Mouse (Mus musculus) heart, embryonic 13.5 days (tissue): ENCODE measurements at regions not wholly inside any gene's neighbourhood (a gene's known extent, or its start where the extent isn't known, plus 50 kb on each side); places are given as distances from the start of the nearest gene placed in this dataset.
"Not testable (repeated sequence)": the region's sequence is repeated elsewhere in the genome, so short reads cannot be mapped to it uniquely, and the experiment has no call there.

Experiments
- ATAC-seq: fragments of 200-750 bp; cut with Nextera tagmentation; 2 replicates; pipeline ENCODE4 v1.8.0; 2017; ENCODE audit warnings: moderate TSS enrichment; ENCODE audit not compliant: insufficient number of reproducible peaks, low FRiP score, low TSS enrichment; ENCODE audit errors: extremely low read depth
- H3K27ac ChIP-seq: fragments of 300-500 bp; sonication (generic); replicated peaks from 2 replicates; pipeline ENCODE4 v1.5.1; 2015; ENCODE audit warnings: moderate library complexity, mild to moderate bottlenecking, inconsistent platforms
- H3K27me3 ChIP-seq: fragments of 300-500 bp; sonication (generic); replicated peaks from 2 replicates; pipeline ENCODE4 v1.6.1; 2015; ENCODE audit warnings: mild to moderate bottlenecking, inconsistent platforms
- H3K36me3 ChIP-seq: fragments of 300-500 bp; sonication (generic); 2 replicates; pipeline ENCODE4 v1.6.1; 2015; ENCODE audit warnings: mild to moderate bottlenecking, inconsistent platforms
- H3K4me1 ChIP-seq: fragments of 300-500 bp; sonication (generic); 2 replicates; pipeline ENCODE4 v1.6.1; 2015; ENCODE audit warnings: inconsistent platforms
- H3K4me2 ChIP-seq: fragments of 300-500 bp; sonication (generic); 2 replicates; pipeline ENCODE4 v1.6.1; 2015; ENCODE audit warnings: inconsistent platforms, mild to moderate bottlenecking, moderate library complexity
- H3K4me3 ChIP-seq: fragments of 300-500 bp; sonication (generic); 2 replicates; pipeline ENCODE4 v1.5.1; 2015; ENCODE audit warnings: moderate library complexity, mild to moderate bottlenecking, inconsistent platforms
- H3K9ac ChIP-seq: fragments of 300-500 bp; sonication (generic); 2 replicates; pipeline ENCODE4 v1.6.1; 2015; ENCODE audit warnings: inconsistent platforms, mild to moderate bottlenecking, moderate library complexity
- H3K9me3 ChIP-seq: fragments of 300-500 bp; sonication (generic); 2 replicates; pipeline ENCODE4 v1.6.1; 2016; ENCODE audit warnings: inconsistent platforms
- WGBS: fragments of 180-500 bp; shearing (Covaris S2); methylation state at CpG from one replicate; pipeline ENCODE4 v1.1.7; 2015; ENCODE audit warnings: mixed read lengths; 5-methylcytosine and 5-hydroxymethylcytosine counted together

- Histone ChIP-seq H3K4me2 (no peak overlapping the region), H3K9me3 (no peaks in the 10 kb centered on the region), H3K27ac (no peak overlapping the region), H3K4me3 (no peak overlapping the region), H3K4me1 (peaks cover 28% of the 10 kb centered on the region), H3K27me3 (no peaks in the 10 kb centered on the region), H3K36me3 (no peaks in the 10 kb centered on the region), H3K9ac (no peak overlapping the region)
- no peak for ATAC-seq
- WGBS = 77% methylated on average over 1 of the region's 1 CpGs
Observed at GRCm38 (mm10) chr1:165014328-165014727, 79.0 kb upstream of the Xcl1 start.

DNA sequence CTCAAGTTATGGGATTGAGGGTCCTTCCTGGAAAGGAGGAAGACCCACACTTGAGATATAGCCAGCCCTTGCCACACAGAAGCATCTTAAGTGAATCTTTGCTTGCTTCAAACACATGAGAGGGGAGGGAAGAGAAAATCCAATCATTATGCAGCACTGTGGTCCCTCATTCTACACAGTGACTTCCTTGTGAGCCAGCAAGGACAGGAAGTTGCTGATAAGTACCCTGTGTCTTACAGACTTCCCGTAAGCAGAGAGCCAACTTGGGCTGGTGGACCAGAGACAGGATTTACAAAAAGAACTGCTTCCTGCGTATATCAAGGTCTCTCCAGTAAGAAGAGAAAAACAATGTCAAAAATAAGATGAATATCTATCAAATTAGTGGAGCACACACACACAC is 78.1 kb upstream of the Xcl1 start:
- H3K4me1 ChIP-seq = peaks cover 19% of the 10 kb centered on the region
- H3K36me3 ChIP-seq = no peaks in the 10 kb centered on the region
- H3K4me2 ChIP-seq = no peak overlapping the region
- no peaks in the 10 kb centered on the region for H3K27me3 ChIP-seq
- no peak overlapping the region for H3K9ac ChIP-seq
- H3K27ac ChIP-seq = no peak overlapping the region
- no peaks in the 10 kb centered on the region for H3K9me3 ChIP-seq
- no peak overlapping the region for H3K4me3 ChIP-seq
- WGBS = 63% methylated on average over 2 of the region's 2 CpGs
- ATAC-seq = no peak

GRCm38 (mm10) chr1:165012376-165012775 is 77.0 kb upstream of the Xcl1 start:
- no peaks in the 10 kb centered on the region for H3K9me3 ChIP-seq
- no peaks in the 10 kb centered on the region for H3K36me3 ChIP-seq
- peak overlapping the region; percentile 60; the same call in 1 of the 2 replicates for H3K27ac ChIP-seq
- H3K9ac ChIP-seq = no peak overlapping the region
- H3K27me3 ChIP-seq = no peaks in the 10 kb centered on the region
- H3K4me3 ChIP-seq = no peak overlapping the region
- WGBS = 3% methylated on average over 3 of the region's 3 CpGs
- peaks cover 19% of the 10 kb centered on the region for H3K4me1 ChIP-seq
- no peak overlapping the region for H3K4me2 ChIP-seq
- peak; percentile 61; the same call in 1 of the 2 replicates for ATAC-seq

DNA sequence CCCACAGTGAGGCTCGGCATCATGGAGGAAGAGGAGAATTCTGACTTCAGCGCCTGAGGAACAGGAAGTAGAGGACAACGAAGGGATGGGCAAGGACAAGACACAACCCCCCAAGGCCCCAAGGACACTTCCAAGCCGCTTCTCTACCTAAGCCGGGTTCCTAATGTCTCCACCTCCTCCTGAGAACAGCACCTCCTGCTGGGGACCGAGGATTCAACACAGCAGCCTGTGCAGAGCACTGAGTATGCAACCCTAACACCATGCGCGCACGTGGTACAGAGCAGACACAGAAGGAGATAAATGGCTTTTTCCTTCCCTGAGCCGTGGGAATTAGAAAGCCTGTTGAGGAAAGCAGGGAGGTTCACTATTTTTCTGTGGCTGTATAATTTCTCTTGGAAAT is 64.2 kb upstream of the Xcl1 start:
- H3K4me3 ChIP-seq = no peak overlapping the region
- no peaks in the 10 kb centered on the region for H3K27me3 ChIP-seq
- 62% methylated on average over 10 of the region's 10 CpGs for WGBS

DNA sequence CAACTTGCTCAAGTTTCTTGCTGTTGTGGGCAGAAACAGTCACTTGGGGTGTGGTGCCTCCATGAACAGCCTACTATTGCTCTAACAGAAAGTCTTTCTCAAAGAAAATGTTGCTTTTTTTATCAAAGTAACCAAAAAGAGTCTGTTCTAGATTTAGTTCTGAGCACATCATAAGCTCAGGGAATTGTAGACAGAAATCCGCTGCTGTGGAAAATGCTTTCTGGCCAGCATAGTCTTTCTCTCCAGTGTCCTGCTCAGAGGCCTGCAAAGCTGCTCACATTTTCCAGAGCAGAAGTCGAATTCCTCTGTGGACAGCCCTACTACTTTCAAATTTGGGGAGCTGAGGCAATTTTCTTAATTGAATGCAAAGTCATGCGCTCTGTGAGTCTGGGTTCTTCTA is 63.3 kb upstream of the Xcl1 start:
- H3K4me2 ChIP-seq = no peak overlapping the region
- no peaks in the 10 kb centered on the region for H3K27me3 ChIP-seq
- no peak overlapping the region for H3K4me3 ChIP-seq
- H3K36me3 ChIP-seq = no peaks in the 10 kb centered on the region
- no peak for ATAC-seq
- WGBS = 74% methylated on average over 3 of the region's 3 CpGs
- peaks cover 20% of the 10 kb centered on the region for H3K4me1 ChIP-seq
- H3K9ac ChIP-seq = no peak overlapping the region
- no peaks in the 10 kb centered on the region for H3K9me3 ChIP-seq
- 0 out of 2 replicates have a peak overlapping the region, but pooled peaks have one; percentile 21 for H3K27ac ChIP-seq

More for the DNA sequence above, 64.2 kb upstream of the Xcl1 start:
- Histone ChIP-seq H3K9me3 (no peaks in the 10 kb centered on the region), H3K36me3 (no peaks in the 10 kb centered on the region), H3K9ac (no peak overlapping the region), H3K4me1 (peaks cover 13% of the 10 kb centered on the region), H3K4me2 (no peak overlapping the region), H3K27ac (no peak overlapping the region)
- ATAC-seq = no peak

DNA sequence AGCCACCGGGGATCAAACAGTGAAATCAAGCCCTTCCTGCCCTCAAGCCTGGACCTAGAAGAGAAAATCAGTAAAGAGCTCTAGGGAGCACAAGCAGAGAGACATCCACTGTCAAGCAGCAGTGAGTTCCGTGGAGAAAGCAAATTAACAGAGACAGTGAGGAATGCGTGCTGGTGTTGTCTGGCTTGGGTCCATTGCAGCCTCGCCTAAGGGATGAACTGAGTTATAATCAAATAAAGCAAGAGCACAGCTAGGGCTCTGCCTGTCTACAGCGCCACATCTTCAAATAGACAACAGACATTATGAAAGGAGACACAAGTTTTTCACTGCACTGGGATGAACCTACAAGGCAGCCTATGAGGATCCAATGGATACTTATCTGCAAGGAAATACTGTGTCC is 62.3 kb upstream of the Xcl1 start:
- no peaks in the 10 kb centered on the region for H3K27me3 ChIP-seq
- peaks cover 30% of the 10 kb centered on the region for H3K4me1 ChIP-seq
- H3K9ac ChIP-seq = no peak overlapping the region
- 44% methylated on average over 5 of the region's 5 CpGs for WGBS
- H3K27ac ChIP-seq = 0 out of 2 replicates have a peak overlapping the region, but pooled peaks have one; percentile 28
- no peak for ATAC-seq
- H3K36me3 ChIP-seq = no peaks in the 10 kb centered on the region
- no peak overlapping the region for H3K4me3 ChIP-seq
- no peaks in the 10 kb centered on the region for H3K9me3 ChIP-seq
- H3K4me2 ChIP-seq = no peak overlapping the region

- H3K36me3 ChIP-seq = no peaks in the 10 kb centered on the region
- H3K9me3 ChIP-seq = no peaks in the 10 kb centered on the region
- H3K9ac ChIP-seq = peak overlapping the region; percentile 10; the same call in 1 of the 2 replicates
- peak overlapping the region; percentile 35 for H3K4me2 ChIP-seq
- ATAC-seq = peak; percentile 40; the same call in 1 of the 2 replicates
- WGBS = 6% methylated on average over 6 of the region's 6 CpGs
- H3K27ac ChIP-seq = peak overlapping the region; percentile 88
- H3K27me3 ChIP-seq = no peaks in the 10 kb centered on the region
- peaks cover 34% of the 10 kb centered on the region for H3K4me1 ChIP-seq
- no peak overlapping the region for H3K4me3 ChIP-seq
Observed at GRCm38 (mm10) chr1:164994247-164994660, 58.9 kb upstream of the Xcl1 start.

DNA sequence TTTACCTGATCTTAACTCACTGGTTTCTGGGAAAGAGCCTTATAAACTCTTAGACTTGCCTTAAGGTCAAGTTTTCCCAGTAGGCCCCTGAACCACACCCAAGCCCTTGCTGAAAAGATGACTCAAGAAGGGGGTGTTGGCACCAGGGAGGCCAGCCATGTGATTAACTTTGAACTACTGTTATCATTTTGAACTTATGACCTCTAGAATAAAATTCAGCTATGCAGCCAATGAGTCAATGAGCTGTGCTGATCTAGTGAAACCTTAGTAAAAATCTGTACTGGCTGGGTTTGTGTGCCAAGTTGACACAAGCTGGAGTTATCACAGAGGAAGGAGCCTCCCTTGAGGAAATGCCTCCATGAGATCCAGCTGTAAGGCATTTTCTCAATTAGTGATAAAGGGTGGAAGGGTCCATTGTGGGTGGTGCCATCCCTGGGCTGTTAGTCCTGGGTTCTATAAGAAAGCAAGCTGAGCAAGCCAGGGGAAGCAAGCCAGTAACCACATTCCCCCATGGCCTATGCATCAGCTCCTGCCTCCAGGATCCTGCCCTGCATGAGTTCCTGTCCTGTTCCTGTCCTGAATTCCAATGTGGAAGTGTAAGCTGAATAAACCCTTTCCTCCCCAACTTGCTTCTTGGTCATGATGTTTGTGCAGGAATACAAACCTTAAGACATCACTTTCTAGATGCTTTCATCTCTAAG is 58.0 kb upstream of the Xcl1 start:
- ATAC-seq = not testable (repeated sequence)

DNA sequence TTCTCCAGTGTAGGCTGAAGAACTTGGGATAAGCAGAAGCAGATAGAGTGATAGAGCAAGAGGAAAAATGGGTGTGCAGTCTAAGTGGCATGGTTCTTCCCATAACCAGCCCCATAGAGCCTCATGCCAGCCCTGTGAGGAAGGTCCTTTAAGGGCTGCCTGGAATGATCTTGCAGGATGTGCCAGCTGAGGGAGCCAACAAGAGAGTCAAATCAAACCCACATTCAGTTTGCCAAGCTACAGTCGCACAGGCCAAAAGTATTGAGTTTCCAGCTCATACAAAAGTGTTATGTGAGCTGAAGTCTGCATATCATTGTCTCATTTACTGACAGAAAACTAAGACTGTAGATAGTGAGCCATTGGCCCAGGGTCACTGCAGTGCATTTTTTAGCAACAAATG is 53.7 kb upstream of the Xcl1 start:
- no peak overlapping the region for H3K4me2 ChIP-seq
- peaks cover 22% of the 10 kb centered on the region for H3K4me1 ChIP-seq
- peaks cover 20% of the 10 kb centered on the region for H3K9me3 ChIP-seq
- H3K9ac ChIP-seq = no peak overlapping the region
- ATAC-seq = no peak
- H3K4me3 ChIP-seq = no peak overlapping the region
- WGBS = 71% methylated on average over 1 of the region's 1 CpGs
- no peaks in the 10 kb centered on the region for H3K36me3 ChIP-seq
- H3K27me3 ChIP-seq = no peaks in the 10 kb centered on the region
- H3K27ac ChIP-seq = no peak overlapping the region

More for the DNA sequence above, 58.0 kb upstream of the Xcl1 start:
- not testable (repeated sequence) for H3K9ac ChIP-seq, H3K9me3 ChIP-seq, H3K27me3 ChIP-seq, H3K4me3 ChIP-seq, H3K36me3 ChIP-seq, H3K4me2 ChIP-seq
- H3K4me1 ChIP-seq = peaks cover 34% of the 10 kb centered on the region
- H3K27ac ChIP-seq = peak overlapping the region; percentile 88

DNA sequence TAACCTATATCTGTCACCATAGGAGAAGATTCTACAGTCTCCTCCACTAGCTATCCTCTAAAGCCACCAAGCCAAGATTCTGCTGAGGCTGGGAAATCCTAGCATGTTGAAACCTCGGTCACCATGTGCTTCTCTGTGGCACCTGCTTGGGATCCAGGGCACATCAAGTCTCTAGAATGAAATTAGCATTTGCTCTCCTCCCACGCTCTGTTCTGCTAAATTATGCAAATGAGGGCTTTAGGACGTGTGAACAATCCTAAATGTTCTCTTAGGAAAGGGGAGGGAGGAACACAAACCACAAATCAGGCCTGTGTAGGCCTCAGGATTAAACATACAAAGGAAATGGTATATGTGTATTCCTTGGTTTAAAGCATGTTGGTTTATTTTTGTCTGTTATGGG is 52.9 kb upstream of the Xcl1 start:
- no peak overlapping the region for H3K27ac ChIP-seq

DNA sequence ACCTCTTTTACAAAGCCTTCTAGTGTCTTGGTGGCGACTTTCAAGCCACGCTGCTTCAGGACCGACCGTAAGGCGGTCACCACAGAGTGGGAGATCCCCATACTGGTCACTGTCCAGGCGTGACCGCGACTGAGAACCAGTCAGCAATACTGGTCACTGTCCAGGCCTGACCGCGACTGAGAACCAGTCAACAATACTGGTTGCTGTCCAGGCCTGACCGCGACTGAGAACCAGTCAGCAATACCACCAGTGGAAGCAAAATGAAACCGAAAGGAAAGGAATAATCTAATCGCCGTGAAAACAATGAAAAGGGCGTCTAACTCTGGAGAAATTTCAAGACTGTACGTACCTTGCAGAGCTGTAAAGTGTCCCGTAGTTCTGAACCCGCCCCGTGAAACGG is 50.2 kb upstream of the Xcl1 start:
- H3K27ac ChIP-seq, H3K9ac ChIP-seq, H3K36me3 ChIP-seq, H3K4me2 ChIP-seq, H3K27me3 ChIP-seq, H3K4me3 ChIP-seq, H3K4me1 ChIP-seq, ATAC-seq: not testable (repeated sequence)
- WGBS = 91% methylated on average over 21 of the region's 21 CpGs
- peaks cover 33% of the 10 kb centered on the region for H3K9me3 ChIP-seq

More for the DNA sequence above, 52.9 kb upstream of the Xcl1 start:
- no peak overlapping the region for H3K9ac ChIP-seq
- ATAC-seq = no peak
- WGBS = 79% methylated on average over 3 of the region's 3 CpGs
- no peak overlapping the region for H3K4me2 ChIP-seq
- H3K36me3 ChIP-seq = no peaks in the 10 kb centered on the region
- H3K27me3 ChIP-seq = no peaks in the 10 kb centered on the region
- H3K9me3 ChIP-seq = peaks cover 28% of the 10 kb centered on the region
- peaks cover 14% of the 10 kb centered on the region for H3K4me1 ChIP-seq
- no peak overlapping the region for H3K4me3 ChIP-seq
